Mouse (Mus musculus) CD4-positive, CD25-positive, alpha-beta regulatory T cell, adult 9 weeks (primary cell): Measurements from ENCODE around the gene Surf4. TPM values are rescaled to one million over a fixed set of nuclear protein-coding genes. Genes with fewer than 3 reads are reported as not detected.

Experiments used
- polyA plus RNA-seq: library from polyadenylated mRNA; unstranded; fragments of 100-300 nt; shearing (Covaris generic); gene quantifications from one replicate; pipeline ENCODE4 v1.2.1, GENCODE M21; 2017

The Surf4 gene
- polyA plus RNA-seq = 148 TPM

DNA sequence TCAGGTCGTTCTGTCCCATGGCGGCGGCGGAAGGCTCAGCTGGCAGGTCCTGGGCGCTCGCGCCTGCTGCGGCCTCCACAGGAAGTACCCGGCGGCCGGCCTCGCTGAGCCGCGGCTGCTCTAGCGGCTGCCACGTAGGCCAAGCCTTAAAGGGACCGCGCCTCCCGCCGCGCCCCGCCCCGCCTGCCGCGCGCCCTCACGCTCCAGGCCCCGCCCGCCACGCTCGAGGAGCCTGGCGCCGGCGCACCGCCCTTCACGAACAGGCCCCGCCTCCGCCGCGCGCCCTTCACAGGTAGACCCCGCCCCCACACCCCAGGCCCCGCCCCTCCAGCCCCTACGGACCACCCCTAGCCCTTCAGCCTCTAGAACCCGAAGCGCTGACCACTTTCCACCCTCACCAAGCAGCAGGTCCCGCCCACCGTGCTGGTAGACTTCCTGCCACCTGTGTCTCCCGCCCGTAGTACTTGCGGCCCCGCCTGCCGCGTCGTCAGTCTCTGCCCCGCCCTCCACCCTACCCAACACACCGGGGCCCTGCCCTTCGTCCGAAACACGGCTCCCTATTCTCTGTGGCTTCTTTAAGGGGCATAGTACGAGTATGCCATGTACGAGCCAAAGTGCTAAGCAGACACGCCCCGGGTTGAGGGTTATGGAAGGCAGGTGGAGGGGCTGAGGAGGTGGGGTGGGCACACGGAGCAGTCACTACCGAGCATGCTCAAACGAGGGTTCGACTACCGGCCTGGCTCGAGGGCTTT is at the start of gene Surf4, which contains the start of gene Stkld1:
Gene Surf4, minus strand, starts transcription at position 625 of the 752 bp plus-strand sequence.
Gene Stkld1, plus strand, starts transcription at position 744 of the 752 bp plus-strand sequence.

DNA sequence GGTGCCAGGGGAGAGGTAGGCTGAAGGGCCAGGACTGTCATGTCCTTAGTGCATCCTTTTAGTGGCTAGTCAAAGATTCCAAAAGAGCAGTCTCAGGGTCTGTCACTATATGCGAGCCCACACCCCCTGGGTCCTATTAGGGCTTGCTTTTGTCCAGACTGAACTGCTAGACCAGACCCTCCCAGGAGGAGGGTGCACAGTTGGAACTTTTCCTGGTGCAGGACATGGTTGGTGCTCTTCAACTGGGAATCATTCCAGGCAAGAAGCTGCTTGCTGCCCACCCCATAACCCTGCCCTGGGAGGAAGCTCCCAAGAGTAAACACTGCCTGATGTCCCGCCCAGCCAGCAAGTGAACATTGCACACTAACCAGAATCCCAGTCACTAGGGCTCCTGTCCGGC is 39.4 kb upstream of the Surf4 start, which contains the start of gene Adamts13:
Gene Adamts13, plus strand, starts transcription at position 301 of the 400 bp plus-strand sequence.

DNA sequence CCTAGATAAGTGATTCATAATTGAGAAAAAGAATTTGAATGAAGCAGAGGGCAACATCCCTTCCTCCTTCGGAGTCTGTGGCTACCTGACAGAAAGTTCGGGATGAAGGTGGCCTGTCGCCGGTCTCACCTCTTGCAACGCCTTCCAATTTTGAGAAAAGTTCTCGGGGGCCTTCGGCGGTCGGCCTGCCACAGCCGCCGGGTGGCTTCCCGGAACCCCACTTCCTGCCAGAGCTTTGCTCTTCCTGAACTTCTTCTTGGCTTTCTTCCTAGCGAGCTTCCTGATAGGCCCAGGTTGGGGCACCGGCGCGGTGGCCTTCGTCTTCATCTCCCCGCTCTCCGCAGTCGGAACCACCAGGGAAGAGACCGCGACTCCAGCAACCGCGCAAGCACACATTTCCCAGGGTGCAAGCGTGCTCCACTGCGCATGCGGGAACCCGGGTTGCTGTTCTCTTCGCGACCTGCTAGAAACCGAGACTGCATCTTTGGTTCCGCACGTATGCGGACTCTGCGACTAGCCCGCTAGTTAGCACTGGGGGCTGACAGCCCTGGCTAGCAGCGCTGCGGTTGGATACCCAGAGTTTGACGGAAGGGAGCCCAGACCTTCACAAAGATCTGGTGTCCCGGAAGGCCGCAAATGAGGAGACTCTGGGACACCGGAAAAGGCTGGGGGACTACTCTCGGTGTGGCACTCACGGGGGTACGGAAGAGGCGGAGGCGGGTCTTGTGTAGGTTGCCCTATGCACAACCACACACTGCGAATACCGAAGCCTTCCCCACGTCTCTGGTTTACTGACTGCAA is 30.4 kb upstream of the Surf4 start, which contains the start of gene Rexo4:
Gene Rexo4, minus strand, starts transcription at position 464 of the 801 bp plus-strand sequence.

DNA sequence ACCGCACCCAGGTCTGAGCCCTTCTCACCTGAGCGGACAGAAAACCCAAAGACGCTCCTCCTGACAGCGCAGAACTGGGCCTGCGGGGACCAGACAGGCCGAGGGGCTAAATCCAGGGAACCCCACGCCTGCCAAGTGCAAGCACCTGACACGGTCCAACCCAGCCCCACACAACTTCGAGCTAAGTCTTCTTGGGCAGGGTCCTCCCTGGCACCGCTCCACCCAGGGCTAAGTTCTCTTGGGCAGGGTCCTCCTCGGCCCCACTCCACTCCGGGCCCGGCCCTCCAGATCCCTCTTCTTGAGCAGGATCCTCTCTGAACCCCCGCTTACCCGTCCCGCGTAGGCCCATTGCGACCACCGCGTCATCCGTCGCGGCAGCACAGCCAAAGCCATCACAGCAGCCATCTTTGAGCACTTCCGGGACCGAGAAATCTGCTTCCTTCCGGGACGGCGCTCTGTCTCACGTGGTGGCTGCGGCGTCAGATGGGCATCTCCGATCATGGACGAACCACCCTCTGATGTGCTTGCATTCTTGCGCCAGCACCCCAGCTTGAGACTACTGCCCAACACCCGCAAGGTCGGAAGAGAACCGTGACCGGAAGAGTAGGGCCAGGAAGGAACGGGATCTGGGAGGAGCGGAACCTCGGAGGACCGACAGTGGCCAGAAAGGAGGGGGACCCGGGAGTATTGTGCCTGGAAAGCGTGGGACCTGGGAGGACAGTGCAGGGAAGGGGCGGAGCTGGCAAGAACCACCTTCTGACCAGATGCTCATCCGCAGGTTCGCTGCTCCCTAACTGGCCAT is 17.6 kb downstream of the Surf4 start, which contains the start of the genes Surf2 and Surf1:
Gene Surf2, plus strand, starts transcription at position 441 of the 802 bp plus-strand sequence.
Gene Surf1, minus strand, starts transcription at position 604 of the 802 bp plus-strand sequence.

DNA sequence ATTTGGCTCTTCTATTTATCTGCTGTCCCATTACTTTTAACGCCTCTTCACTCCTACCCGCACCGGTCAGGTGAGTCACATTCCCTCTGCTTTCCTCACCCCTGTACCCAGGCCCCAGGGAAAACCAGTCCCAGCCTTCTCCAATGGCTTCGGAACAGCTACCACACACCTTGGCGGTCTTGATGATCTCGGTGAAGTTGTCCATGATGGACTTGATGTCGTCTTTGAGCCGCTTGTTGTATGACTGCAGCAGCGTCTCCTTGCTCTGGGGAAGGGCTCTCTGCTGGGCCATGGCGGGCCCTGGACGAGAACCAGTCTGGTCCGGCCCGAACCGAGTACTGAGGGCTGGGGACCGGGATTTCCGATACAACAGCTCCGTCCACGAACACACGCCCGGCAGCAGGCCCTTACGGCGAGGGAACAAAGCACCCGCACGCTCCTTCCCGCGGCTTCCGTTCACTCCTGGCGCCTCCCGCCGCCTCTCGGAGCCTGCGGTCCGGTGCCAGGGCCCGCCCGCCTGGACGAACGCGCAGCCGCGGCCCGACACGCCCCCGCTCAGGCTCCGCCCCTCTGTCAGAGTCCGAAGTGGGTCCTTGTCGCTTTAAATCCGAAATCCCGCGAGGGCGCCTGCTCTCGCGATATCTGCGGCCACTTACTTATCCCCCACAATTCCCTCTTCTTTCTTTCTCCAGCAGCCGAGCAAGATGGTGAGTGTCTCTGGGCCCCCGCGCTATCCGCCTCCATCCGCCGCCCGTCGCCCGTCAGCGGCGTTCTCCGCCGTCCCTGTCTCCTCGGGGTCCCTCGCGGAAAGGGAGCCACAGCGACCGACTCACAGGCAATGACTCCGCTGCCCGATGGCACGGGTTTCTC is 23.4 kb downstream of the Surf4 start, which contains the start of the genes Med22 and Rpl7a:
Gene Med22, minus strand, starts transcription at position 554 of the 870 bp plus-strand sequence.
Gene Rpl7a, plus strand, starts transcription at position 641 of the 870 bp plus-strand sequence.

DNA sequence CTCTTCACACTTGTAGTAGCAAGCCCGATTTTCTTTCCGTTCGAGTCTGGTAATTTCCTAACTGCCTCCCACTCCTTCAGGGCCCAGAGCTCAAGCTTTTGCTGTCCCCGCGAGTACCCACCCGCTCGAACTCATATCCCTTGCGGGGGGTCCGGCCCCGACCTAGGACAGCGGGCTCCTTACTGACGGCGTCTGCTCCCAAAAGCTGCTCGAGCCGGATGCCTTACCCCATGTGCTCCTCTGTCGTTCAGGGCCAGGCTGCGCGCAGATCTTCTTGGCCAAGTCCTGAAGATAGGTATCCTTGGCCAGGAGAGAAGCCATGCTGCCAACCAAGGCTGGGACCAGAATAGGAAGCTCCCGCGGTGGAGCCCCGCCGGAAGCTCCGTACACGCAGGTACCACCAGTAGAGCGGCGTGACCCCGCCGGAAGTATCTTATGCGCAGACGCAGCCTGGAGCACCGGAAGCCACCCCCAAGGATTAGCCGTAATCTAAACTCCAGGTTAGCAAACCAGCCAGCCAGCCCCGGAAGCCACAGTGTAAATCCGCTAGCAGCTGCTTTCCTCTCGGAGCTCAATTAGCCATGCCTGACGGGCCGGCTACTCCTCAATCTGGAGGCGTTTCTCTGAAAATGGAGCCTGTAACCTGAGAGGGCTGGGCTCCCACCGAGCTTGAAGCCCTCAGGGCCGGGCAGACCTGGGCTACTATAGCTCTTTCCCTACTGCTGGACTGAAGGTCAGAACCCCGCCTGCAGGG is 31.1 kb downstream of the Surf4 start, which contains the start of gene Surf6:
Gene Surf6, minus strand, starts transcription at position 413 of the 754 bp plus-strand sequence.

Other genes starting within 250 kb of the Surf4 start
- gene Abo, start 68.9 kb downstream of the Surf4 start, polyA plus RNA-seq = not detected
- 51.6 TPM for gene Surf6, start 31.0 kb downstream of the Surf4 start, polyA plus RNA-seq
- 39.5 TPM for gene Med22, start 23.3 kb downstream of the Surf4 start, polyA plus RNA-seq
- gene Rpl7a, start 23.2 kb downstream of the Surf4 start, polyA plus RNA-seq = 363 TPM
- gene Surf2, start 17.6 kb downstream of the Surf4 start, polyA plus RNA-seq = 83.9 TPM
- 120 TPM for gene Surf1, start 17.4 kb downstream of the Surf4 start, polyA plus RNA-seq
- 0.25 TPM for gene Stkld1, start 119 bp upstream of the Surf4 start, polyA plus RNA-seq
- gene Rexo4, start 30.5 kb upstream of the Surf4 start, polyA plus RNA-seq = 79.3 TPM
- not detected for gene Adamts13, start 39.5 kb upstream of the Surf4 start, polyA plus RNA-seq
- 21.8 TPM for gene Cacfd1, start 76.0 kb upstream of the Surf4 start, polyA plus RNA-seq
- gene Slc2a6, start 94.1 kb upstream of the Surf4 start, polyA plus RNA-seq = 3.6 TPM
- not detected for gene Mymk, start 138.3 kb upstream of the Surf4 start, polyA plus RNA-seq
- 0.26 TPM for gene Adamtsl2, start 145.5 kb upstream of the Surf4 start, polyA plus RNA-seq
- gene Fam163b, start 208.6 kb upstream of the Surf4 start, polyA plus RNA-seq = not detected
- gene Dbh, start 231.3 kb upstream of the Surf4 start, polyA plus RNA-seq = 0.17 TPM